Mouse (Mus musculus): ENCODE results near the gene Armc2. TPM values are rescaled to one million over a fixed set of nuclear protein-coding genes. Genes with fewer than 3 reads are reported as not detected.

Armc2 gene
- polyA plus RNA-seq, 1 experiment from 2014 or later = 0.06 TPM

GRCm38 (mm10) chr10:42043307-42043706 is 25.1 kb upstream of the Armc2 start:
- WGBS (ENCODE audit: insufficient replicate concordance) = 84% methylated on average over 3 of the region's 3 CpGs
- no peak overlapping the region for H3K9ac ChIP-seq
- no peaks in the 10 kb centered on the region for H3K36me3 ChIP-seq (replicated peaks)
- no peak for ATAC-seq (ENCODE audit: insufficient read depth)
- H3K4me1 ChIP-seq (replicated peaks) = no peaks in the 10 kb centered on the region
- H3K27me3 ChIP-seq = no peaks in the 10 kb centered on the region
- H3K27ac ChIP-seq (replicated peaks) = no peak overlapping the region
- no peak overlapping the region for H3K4me2 ChIP-seq
- no peak overlapping the region for H3K4me3 ChIP-seq (replicated peaks)
- H3K9me3 ChIP-seq (replicated peaks) = no peaks in the 10 kb centered on the region

- no peaks in the 10 kb centered on the region for H3K36me3 ChIP-seq (replicated peaks)
- no peak overlapping the region for H3K27ac ChIP-seq (replicated peaks)
- no peaks in the 10 kb centered on the region for H3K4me1 ChIP-seq (replicated peaks)
- H3K4me3 ChIP-seq (replicated peaks) = no peak overlapping the region
- no peaks in the 10 kb centered on the region for H3K27me3 ChIP-seq
- WGBS (ENCODE audit: insufficient replicate concordance) = 71% methylated on average over 1 of the region's 1 CpGs
- H3K9me3 ChIP-seq (replicated peaks) = no peaks in the 10 kb centered on the region
- no peak overlapping the region for H3K4me2 ChIP-seq
- H3K9ac ChIP-seq = no peak overlapping the region
- no peak for ATAC-seq (ENCODE audit: insufficient read depth)
Measured at GRCm38 (mm10) chr10:42042881-42043280, 24.6 kb upstream of the Armc2 start.

GRCm38 (mm10) chr10:42042087-42042486 is 23.8 kb upstream of the Armc2 start:
- H3K4me1 ChIP-seq (replicated peaks) = no peaks in the 10 kb centered on the region
- no peak for ATAC-seq (ENCODE audit: insufficient read depth)
- no peak overlapping the region for H3K4me2 ChIP-seq
- no peak overlapping the region for H3K4me3 ChIP-seq (replicated peaks)
- H3K27me3 ChIP-seq = no peaks in the 10 kb centered on the region
- H3K27ac ChIP-seq (replicated peaks) = no peak overlapping the region
- no peak overlapping the region for H3K9ac ChIP-seq
- no peaks in the 10 kb centered on the region for H3K9me3 ChIP-seq (replicated peaks)
- H3K36me3 ChIP-seq (replicated peaks) = no peaks in the 10 kb centered on the region
- 46% methylated on average over 7 of the region's 7 CpGs for WGBS (ENCODE audit: insufficient replicate concordance)

GRCm38 (mm10) chr10:42038571-42038970 is 20.3 kb upstream of the Armc2 start:
- WGBS (ENCODE audit: insufficient replicate concordance) = 54% methylated on average over 10 of the region's 10 CpGs

GRCm38 (mm10) chr10:42037301-42037870 is 19.1 kb upstream of the Armc2 start:
- no peak overlapping the region for H3K4me2 ChIP-seq
- H3K27ac ChIP-seq (replicated peaks) = no peak overlapping the region
- ATAC-seq (ENCODE audit: insufficient read depth) = no peak
- WGBS (ENCODE audit: insufficient replicate concordance) = 58% methylated on average over 7 of the region's 7 CpGs
- no peak overlapping the region for H3K4me3 ChIP-seq (replicated peaks)
- H3K9ac ChIP-seq = no peak overlapping the region
- no peaks in the 10 kb centered on the region for H3K36me3 ChIP-seq (replicated peaks)
- H3K27me3 ChIP-seq = no peaks in the 10 kb centered on the region
- no peaks in the 10 kb centered on the region for H3K9me3 ChIP-seq (replicated peaks)
- no peaks in the 10 kb centered on the region for H3K4me1 ChIP-seq (replicated peaks)

More at GRCm38 (mm10) chr10:42038571-42038970, 20.3 kb upstream of the Armc2 start:
- no peaks in the 10 kb centered on the region for H3K36me3 ChIP-seq (replicated peaks)
- no peak overlapping the region for H3K27ac ChIP-seq (replicated peaks)
- no peaks in the 10 kb centered on the region for H3K4me1 ChIP-seq (replicated peaks)
- H3K27me3 ChIP-seq = no peaks in the 10 kb centered on the region
- no peak for ATAC-seq (ENCODE audit: insufficient read depth)
- H3K4me3 ChIP-seq (replicated peaks) = no peak overlapping the region
- no peak overlapping the region for H3K4me2 ChIP-seq
- no peaks in the 10 kb centered on the region for H3K9me3 ChIP-seq (replicated peaks)
- no peak overlapping the region for H3K9ac ChIP-seq

GRCm38 (mm10) chr10:42036846-42037245 is 18.6 kb upstream of the Armc2 start:
- 48% methylated on average over 4 of the region's 4 CpGs for WGBS (ENCODE audit: insufficient replicate concordance)

GRCm38 (mm10) chr10:42033571-42033970 is 15.3 kb upstream of the Armc2 start:
- Histone ChIP-seq H3K27ac (replicated peaks) (no peak overlapping the region), H3K36me3 (replicated peaks) (no peaks in the 10 kb centered on the region), H3K4me1 (replicated peaks) (peaks cover 11% of the 10 kb centered on the region), H3K9me3 (replicated peaks) (no peaks in the 10 kb centered on the region), H3K27me3 (no peaks in the 10 kb centered on the region), H3K9ac (no peak overlapping the region), H3K4me3 (replicated peaks) (no peak overlapping the region), H3K4me2 (no peak overlapping the region)
- WGBS (ENCODE audit: insufficient replicate concordance) = 71% methylated on average over 3 of the region's 3 CpGs
- ATAC-seq (ENCODE audit: insufficient read depth) = no peak

More at GRCm38 (mm10) chr10:42036846-42037245, 18.6 kb upstream of the Armc2 start:
- H3K36me3 ChIP-seq (replicated peaks) = no peaks in the 10 kb centered on the region
- no peaks in the 10 kb centered on the region for H3K9me3 ChIP-seq (replicated peaks)
- ATAC-seq (ENCODE audit: insufficient read depth) = no peak
- no peak overlapping the region for H3K4me3 ChIP-seq (replicated peaks)
- H3K27me3 ChIP-seq = no peaks in the 10 kb centered on the region
- H3K27ac ChIP-seq (replicated peaks) = no peak overlapping the region
- no peak overlapping the region for H3K9ac ChIP-seq
- no peaks in the 10 kb centered on the region for H3K4me1 ChIP-seq (replicated peaks)
- no peak overlapping the region for H3K4me2 ChIP-seq

- Histone ChIP-seq H3K36me3 (replicated peaks) (no peaks in the 10 kb centered on the region), H3K4me1 (replicated peaks) (peaks cover 11% of the 10 kb centered on the region), H3K4me3 (replicated peaks) (peak overlapping the region; percentile 28), H3K27ac (replicated peaks) (no peak overlapping the region), H3K9me3 (replicated peaks) (no peaks in the 10 kb centered on the region), H3K4me2 (peak overlapping the region; percentile 68), H3K9ac (no peak overlapping the region), H3K27me3 (no peaks in the 10 kb centered on the region)
- peak; percentile 70 for ATAC-seq (ENCODE audit: insufficient read depth)
- 5% methylated on average over 16 of the region's 16 CpGs for WGBS (ENCODE audit: insufficient replicate concordance)
Measured at GRCm38 (mm10) chr10:42031021-42031420, 12.8 kb upstream of the Armc2 start.

- H3K4me1 ChIP-seq (replicated peaks) = peaks cover 11% of the 10 kb centered on the region
- H3K9me3 ChIP-seq (replicated peaks) = no peaks in the 10 kb centered on the region
- no peak overlapping the region for H3K4me2 ChIP-seq
- H3K27ac ChIP-seq (replicated peaks) = no peak overlapping the region
- no peaks in the 10 kb centered on the region for H3K36me3 ChIP-seq (replicated peaks)
- H3K9ac ChIP-seq = no peak overlapping the region
- no peak overlapping the region for H3K4me3 ChIP-seq (replicated peaks)
- ATAC-seq (ENCODE audit: insufficient read depth) = no peak
- 44% methylated on average over 5 of the region's 5 CpGs for WGBS (ENCODE audit: insufficient replicate concordance)
- H3K27me3 ChIP-seq = no peaks in the 10 kb centered on the region
Measured at GRCm38 (mm10) chr10:42029502-42029901, 11.3 kb upstream of the Armc2 start.

- 84% methylated on average over 11 of the region's 11 CpGs for WGBS (ENCODE audit: insufficient replicate concordance)
- Histone ChIP-seq H3K4me2 (no peak overlapping the region), H3K36me3 (replicated peaks) (no peaks in the 10 kb centered on the region), H3K27me3 (no peaks in the 10 kb centered on the region), H3K27ac (replicated peaks) (no peak overlapping the region), H3K4me1 (replicated peaks) (peaks cover 11% of the 10 kb centered on the region), H3K9me3 (replicated peaks) (no peaks in the 10 kb centered on the region), H3K9ac (no peak overlapping the region), H3K4me3 (replicated peaks) (no peak overlapping the region)
- ATAC-seq (ENCODE audit: insufficient read depth) = no peak
Measured at GRCm38 (mm10) chr10:42027337-42027736, 9.1 kb upstream of the Armc2 start.

GRCm38 (mm10) chr10:42024406-42024805 is 6.2 kb upstream of the Armc2 start:
- H3K27ac ChIP-seq (replicated peaks) = no peak overlapping the region
- H3K9ac ChIP-seq = no peak overlapping the region
- H3K4me2 ChIP-seq = no peak overlapping the region
- H3K4me1 ChIP-seq (replicated peaks) = no peaks in the 10 kb centered on the region
- 54% methylated on average over 6 of the region's 6 CpGs for WGBS (ENCODE audit: insufficient replicate concordance)
- no peaks in the 10 kb centered on the region for H3K36me3 ChIP-seq (replicated peaks)
- no peak for ATAC-seq (ENCODE audit: insufficient read depth)
- no peak overlapping the region for H3K4me3 ChIP-seq (replicated peaks)
- 0 out of 2 replicates have a peak, but pooled peaks cover 5% of the 10 kb centered on the region for H3K27me3 ChIP-seq
- H3K9me3 ChIP-seq (replicated peaks) = no peaks in the 10 kb centered on the region

- Histone ChIP-seq H3K27me3 (peaks cover 20% of the 10 kb centered on the region), H3K27ac (replicated peaks) (no peak overlapping the region), H3K9me3 (replicated peaks) (no peaks in the 10 kb centered on the region), H3K4me2 (no peak overlapping the region), H3K4me3 (replicated peaks) (no peak overlapping the region), H3K4me1 (replicated peaks) (peaks cover 12% of the 10 kb centered on the region), H3K9ac (no peak overlapping the region), H3K36me3 (replicated peaks) (no peaks in the 10 kb centered on the region)
- ATAC-seq (ENCODE audit: insufficient read depth) = no peak
- WGBS (ENCODE audit: insufficient replicate concordance) = 70% methylated on average over 9 of the region's 9 CpGs
Measured at GRCm38 (mm10) chr10:42021536-42021935, 3.3 kb upstream of the Armc2 start.

All from liver, embryonic 15.5 days (tissue).